Mouse (Mus musculus): Measurements from ENCODE around the gene Tbc1d32. TPM values are rescaled to one million over a fixed set of nuclear protein-coding genes. Genes with fewer than 3 reads are reported as not detected.
A peak's percentile ranks its signal among the peaks of the same experiment; 100 is the strongest.

The Tbc1d32 gene
- polyA plus RNA-seq (2012; rRNA removed) = 0.80 and 1.6 TPM in 2 replicates

DNA sequence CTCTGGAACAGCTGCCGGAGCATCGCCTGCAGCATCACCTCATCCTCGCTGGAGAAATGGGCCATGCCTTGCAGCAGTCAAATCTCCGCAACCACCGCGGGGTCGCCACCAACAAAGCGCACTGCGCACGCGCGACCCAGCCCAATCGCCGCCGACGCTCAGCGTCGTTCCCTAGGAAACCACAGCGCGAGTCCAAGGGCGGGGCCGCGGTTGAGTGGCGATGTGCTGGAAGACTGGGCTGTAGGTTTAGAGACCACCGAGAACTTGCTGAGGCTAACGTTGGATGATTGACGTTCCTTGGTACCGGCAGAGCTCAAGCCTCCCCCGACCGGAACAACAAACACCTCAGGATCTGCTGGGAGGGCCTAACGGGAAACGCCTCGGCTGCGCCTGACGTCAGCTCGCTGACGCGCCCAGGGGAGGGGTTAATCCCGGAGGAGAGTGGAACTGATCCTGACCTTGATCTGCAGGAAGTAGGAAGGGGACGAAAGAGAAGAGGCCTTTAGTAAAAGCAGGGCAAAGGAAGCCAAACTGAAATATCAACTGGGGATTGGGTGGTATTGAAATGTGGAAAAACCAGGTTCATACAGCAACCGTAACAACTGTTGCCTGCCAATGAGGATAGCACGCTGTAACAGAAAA is at the start of gene Tbc1d32:
TSS of gene Tbc1d32 (minus strand) at position 122 of the 642 bp plus-strand sequence.
- DNase-seq = peak; percentile 87
- WGBS = 3% methylated on average over 42 of the region's 42 CpGs
- TF ChIP-seq CTCF (IDR thresholded peaks at IDR 0.05; ENCODE audit: insufficient read depth, low read length) = no peak
- peak; percentile 72; the same call in 1 of the 2 replicates for TF ChIP-seq POLR2A (IDR thresholded peaks at IDR 0.05; ENCODE audit: borderline replicate concordance, extremely low read depth, low read depth, low read length)
- peak within 1 kb of the TSS; percentile 71 for H3K4me3 ChIP-seq (replicated peaks; ENCODE audit: extremely low read depth, low read depth, low read length)
- H3K4me1 ChIP-seq (ENCODE audit: control insufficient read depth, insufficient read depth, low read length) = peaks cover 3% of the 10 kb centered on the region; the same call in 1 of the 2 replicates

DNA sequence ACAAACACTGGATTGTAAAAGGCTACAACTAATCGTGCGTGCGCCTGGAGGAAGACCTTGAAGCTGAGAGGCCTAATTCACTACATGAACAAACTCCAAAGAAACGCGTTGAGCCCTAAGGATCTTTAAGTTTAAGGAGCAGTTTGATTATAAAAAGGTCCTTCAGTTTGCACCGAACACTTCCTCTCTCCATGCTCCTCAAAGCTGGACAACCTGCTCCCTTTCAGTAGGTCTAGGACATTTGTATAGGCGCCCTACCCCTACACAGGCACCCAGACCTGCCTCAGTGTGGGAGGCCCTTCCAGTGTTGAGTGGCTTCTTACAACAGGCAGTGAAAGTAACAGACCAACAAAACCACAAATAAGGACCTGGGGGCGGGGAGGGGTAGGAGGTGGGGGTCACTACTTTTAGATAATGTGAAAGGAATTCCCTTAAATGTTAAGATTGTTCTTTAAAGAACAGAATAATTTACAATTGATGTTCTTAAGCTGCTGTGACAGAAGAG is 666 bp downstream of the Tbc1d32 start:
- Histone ChIP-seq H3K4me1 (ENCODE audit: control insufficient read depth, insufficient read depth, low read length) (peaks cover 3% of the 10 kb centered on the region; the same call in 1 of the 2 replicates), H3K4me3 (replicated peaks; ENCODE audit: extremely low read depth, low read depth, low read length) (no peak overlapping the region)
- whole genome bisulfite sequencing = 75% methylated on average over 8 of the region's 8 CpGs
- no peak for DNase-seq
- TF ChIP-seq CTCF (IDR thresholded peaks at IDR 0.05; ENCODE audit: insufficient read depth, low read length) (no peak), POLR2A (IDR thresholded peaks at IDR 0.05; ENCODE audit: borderline replicate concordance, extremely low read depth, low read depth, low read length) (no peak)

DNA sequence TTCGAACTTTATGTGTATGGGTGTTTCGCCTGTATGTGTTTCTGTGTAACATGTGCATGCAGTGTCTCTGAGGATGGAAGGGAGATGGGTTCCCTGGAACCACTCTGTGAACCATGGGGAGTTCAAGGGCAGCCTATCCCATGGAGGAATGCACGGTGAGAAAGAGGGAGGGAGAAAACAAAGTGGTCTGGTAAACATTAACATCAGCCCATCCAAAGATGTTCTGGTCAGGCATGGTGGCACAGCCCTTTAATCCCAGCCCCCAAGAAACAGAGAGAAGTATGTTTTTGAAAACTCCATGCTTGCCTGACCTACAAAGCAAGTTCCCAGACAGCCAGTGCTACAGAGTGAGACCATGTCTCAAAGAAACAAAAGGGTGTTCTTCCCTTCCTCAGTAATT is 12.7 kb downstream of the Tbc1d32 start:
- 76% methylated on average over 3 of the region's 3 CpGs for WGBS
- Histone ChIP-seq H3K4me1 (ENCODE audit: control insufficient read depth, insufficient read depth, low read length) (no peaks in the 10 kb centered on the region), H3K4me3 (replicated peaks; ENCODE audit: extremely low read depth, low read depth, low read length) (no peak overlapping the region)
- no peak for TF ChIP-seq CTCF (IDR thresholded peaks at IDR 0.05; ENCODE audit: insufficient read depth, low read length)
- TF ChIP-seq POLR2A (IDR thresholded peaks at IDR 0.05; ENCODE audit: borderline replicate concordance, extremely low read depth, low read depth, low read length) = no peak
- no peak for DNase-seq

DNA sequence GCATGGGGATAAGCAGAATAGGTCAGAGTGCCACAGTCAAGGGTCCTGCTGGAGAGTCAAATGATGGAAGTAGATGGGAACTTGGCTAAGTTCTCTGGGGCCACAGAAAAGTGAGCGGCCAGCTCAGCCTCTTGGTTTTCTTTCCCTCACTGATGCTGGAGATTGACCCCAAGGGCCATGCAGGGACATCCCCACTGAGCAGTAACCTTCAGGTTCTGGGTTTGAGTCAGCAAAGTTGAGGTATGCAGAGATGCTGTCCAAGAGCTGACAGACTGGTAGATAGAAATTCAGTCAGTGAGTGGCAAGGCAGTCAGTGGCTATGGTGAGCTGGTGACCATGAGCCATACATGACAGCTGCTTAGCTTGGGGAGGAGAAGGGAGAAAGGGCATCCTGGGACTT is 18.1 kb downstream of the Tbc1d32 start:
- WGBS = 92% methylated on average over 1 of the region's 1 CpGs
- no peaks in the 10 kb centered on the region for H3K4me1 ChIP-seq (ENCODE audit: control insufficient read depth, insufficient read depth, low read length)
- no peak overlapping the region for H3K4me3 ChIP-seq (replicated peaks; ENCODE audit: extremely low read depth, low read depth, low read length)
- no peak for TF ChIP-seq CTCF (IDR thresholded peaks at IDR 0.05; ENCODE audit: insufficient read depth, low read length)
- TF ChIP-seq POLR2A (IDR thresholded peaks at IDR 0.05; ENCODE audit: borderline replicate concordance, extremely low read depth, low read depth, low read length) = no peak
- DNase-seq = no peak

DNA sequence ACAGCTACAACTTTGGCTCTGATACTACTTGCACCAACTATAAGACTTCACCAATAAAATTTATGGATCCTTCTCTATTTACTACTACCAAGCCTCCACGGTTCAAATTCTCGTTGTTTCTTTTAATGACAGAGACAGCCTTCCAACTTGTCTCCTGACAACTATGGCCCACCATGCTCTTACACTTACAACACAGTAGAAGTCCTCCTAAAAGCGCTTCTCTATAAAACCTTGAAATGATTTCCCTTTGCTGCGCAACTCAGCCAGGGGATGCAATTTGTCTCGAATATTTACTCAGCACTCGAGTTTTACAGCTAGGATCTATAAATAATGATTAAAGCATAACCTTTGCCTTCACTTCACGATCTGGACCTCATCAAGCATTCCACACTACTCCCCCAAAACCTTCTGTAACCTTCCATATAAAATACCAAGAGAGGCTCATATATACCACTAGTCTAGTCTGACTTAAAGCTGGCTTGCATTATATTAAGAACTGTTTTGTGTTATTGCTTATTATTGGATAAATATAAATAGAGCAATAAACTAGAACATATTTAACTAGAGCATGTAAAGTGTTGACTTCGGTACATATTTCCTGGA is 21.6 kb downstream of the Tbc1d32 start:
- TF ChIP-seq CTCF (IDR thresholded peaks at IDR 0.05; ENCODE audit: insufficient read depth, low read length) = no peak
- TF ChIP-seq POLR2A (IDR thresholded peaks at IDR 0.05; ENCODE audit: borderline replicate concordance, extremely low read depth, low read depth, low read length) = no peak
- DNase-seq = no peak
- 72% methylated on average over 8 of the region's 8 CpGs for WGBS
- H3K4me1 ChIP-seq (ENCODE audit: control insufficient read depth, insufficient read depth, low read length) = no peaks in the 10 kb centered on the region
- no peak overlapping the region for H3K4me3 ChIP-seq (replicated peaks; ENCODE audit: extremely low read depth, low read depth, low read length)

DNA sequence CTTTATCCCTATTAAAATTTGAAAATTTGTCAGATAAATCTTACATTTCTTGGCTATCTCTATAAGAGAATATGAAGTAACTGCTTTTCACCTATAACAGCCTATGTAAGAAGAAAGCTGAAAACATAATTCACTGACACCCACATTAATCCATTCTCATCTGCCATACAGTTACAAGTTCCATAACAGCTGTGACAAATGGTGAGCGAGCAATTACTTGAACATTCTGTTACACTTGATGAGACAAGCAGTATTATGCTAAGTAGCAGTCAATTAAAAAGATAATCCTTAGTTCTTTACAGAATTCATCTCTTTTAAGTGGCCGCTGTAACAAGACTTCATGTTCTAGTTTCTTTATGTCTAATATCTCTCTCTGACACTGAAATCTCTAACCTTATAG is 24.1 kb downstream of the Tbc1d32 start:
- 88% methylated on average over 2 of the region's 2 CpGs for WGBS
- DNase-seq = no peak
- TF ChIP-seq POLR2A (IDR thresholded peaks at IDR 0.05; ENCODE audit: borderline replicate concordance, extremely low read depth, low read depth, low read length) (no peak), CTCF (IDR thresholded peaks at IDR 0.05; ENCODE audit: insufficient read depth, low read length) (no peak)
- H3K4me1 ChIP-seq (ENCODE audit: control insufficient read depth, insufficient read depth, low read length) = no peaks in the 10 kb centered on the region
- no peak overlapping the region for H3K4me3 ChIP-seq (replicated peaks; ENCODE audit: extremely low read depth, low read depth, low read length)

DNA sequence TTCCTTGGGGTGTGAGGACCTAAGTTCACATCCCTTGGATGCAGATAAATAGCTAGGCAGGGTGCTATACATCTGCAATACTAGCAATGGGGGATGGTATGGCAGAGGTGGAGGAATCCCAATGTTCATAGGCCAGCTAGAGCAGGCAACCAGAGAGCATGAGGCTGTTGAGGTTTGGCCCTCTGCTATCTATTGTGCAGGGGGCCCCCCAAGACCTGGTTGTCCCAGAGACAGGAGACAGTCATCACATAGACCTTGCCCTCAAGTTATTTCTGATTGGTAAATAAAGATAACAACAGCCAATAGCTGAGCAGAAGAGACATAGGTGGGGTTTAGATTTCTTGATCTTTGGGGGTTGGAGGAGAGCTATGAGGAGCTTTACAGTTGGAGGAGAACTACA is 28.6 kb downstream of the Tbc1d32 start:
- TF ChIP-seq CTCF (IDR thresholded peaks at IDR 0.05; ENCODE audit: insufficient read depth, low read length) (no peak), POLR2A (IDR thresholded peaks at IDR 0.05; ENCODE audit: borderline replicate concordance, extremely low read depth, low read depth, low read length) (no peak)
- no peak overlapping the region for H3K4me3 ChIP-seq (replicated peaks; ENCODE audit: extremely low read depth, low read depth, low read length)
- no peak for DNase-seq
- no peaks in the 10 kb centered on the region for H3K4me1 ChIP-seq (ENCODE audit: control insufficient read depth, insufficient read depth, low read length)

DNA sequence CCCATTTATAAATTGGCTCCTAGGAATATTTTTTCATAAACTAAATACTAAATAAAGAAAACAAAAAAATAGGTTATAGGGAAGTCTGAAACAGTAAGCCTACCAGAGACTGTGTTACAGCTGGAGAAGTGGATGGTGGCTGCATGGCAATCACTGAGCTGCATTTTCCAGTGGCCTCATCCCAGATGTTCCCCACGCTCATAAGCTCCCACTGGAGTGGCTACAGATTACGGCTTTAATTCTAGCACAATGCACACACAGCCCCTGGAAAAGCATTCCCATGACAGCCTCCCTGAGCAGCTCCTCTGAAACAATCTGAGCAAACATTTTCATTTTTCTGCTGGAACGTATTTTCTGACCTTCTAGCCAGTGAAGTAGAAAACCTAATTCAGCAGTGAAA is 29.8 kb downstream of the Tbc1d32 start:
- Histone ChIP-seq H3K4me3 (replicated peaks; ENCODE audit: extremely low read depth, low read depth, low read length) (no peak overlapping the region), H3K4me1 (ENCODE audit: control insufficient read depth, insufficient read depth, low read length) (no peaks in the 10 kb centered on the region)
- TF ChIP-seq POLR2A (IDR thresholded peaks at IDR 0.05; ENCODE audit: borderline replicate concordance, extremely low read depth, low read depth, low read length) (no peak), CTCF (IDR thresholded peaks at IDR 0.05; ENCODE audit: insufficient read depth, low read length) (no peak)
- 82% methylated on average over 3 of the region's 3 CpGs for WGBS
- no peak for DNase-seq

DNA sequence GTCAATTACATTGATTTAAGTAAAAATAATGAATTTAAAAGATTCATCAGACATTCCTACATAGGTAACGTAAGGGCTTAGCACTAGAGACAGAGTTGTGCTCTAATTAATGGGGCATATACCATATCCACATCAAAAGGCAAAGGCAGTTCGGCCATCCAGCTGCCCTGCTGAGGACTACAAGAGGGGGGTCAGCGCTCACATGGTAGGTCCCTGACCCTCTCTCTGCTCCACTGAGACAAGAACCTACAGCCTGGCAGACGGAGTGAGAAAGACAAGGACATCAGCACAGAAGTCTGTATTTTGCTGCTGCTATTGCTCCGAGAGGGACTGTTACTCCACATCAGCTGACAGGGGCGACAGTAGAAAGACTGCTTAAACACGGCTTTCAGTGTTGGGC is 34.2 kb downstream of the Tbc1d32 start:
- Histone ChIP-seq H3K4me1 (ENCODE audit: control insufficient read depth, insufficient read depth, low read length) (no peaks in the 10 kb centered on the region), H3K4me3 (replicated peaks; ENCODE audit: extremely low read depth, low read depth, low read length) (no peak overlapping the region)
- 91% methylated on average over 7 of the region's 7 CpGs for WGBS
- TF ChIP-seq POLR2A (IDR thresholded peaks at IDR 0.05; ENCODE audit: borderline replicate concordance, extremely low read depth, low read depth, low read length) = no peak
- TF ChIP-seq CTCF (IDR thresholded peaks at IDR 0.05; ENCODE audit: insufficient read depth, low read length) = no peak
- no peak for DNase-seq

DNA sequence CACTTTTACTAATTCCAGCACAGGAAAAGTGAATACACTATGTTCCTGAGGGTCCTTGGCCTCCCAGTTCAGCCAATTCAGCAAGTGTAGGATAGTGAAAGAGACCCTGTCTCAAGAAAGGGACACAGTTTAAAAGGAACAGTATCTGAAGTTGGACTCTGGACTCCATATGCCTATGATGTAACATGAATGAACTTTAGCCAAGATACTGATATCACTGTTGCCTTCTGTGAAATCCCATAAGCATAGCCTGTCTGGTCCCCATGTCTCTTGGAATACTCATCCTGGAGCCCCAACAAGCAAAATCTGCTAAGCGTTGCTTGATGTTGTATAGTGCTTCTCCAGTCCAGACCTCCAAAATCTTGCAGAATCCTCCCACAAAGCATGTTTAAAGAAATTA is 46.8 kb downstream of the Tbc1d32 start:
- no peak overlapping the region for H3K4me3 ChIP-seq (replicated peaks; ENCODE audit: extremely low read depth, low read depth, low read length)
- no peak for DNase-seq
- TF ChIP-seq CTCF (IDR thresholded peaks at IDR 0.05; ENCODE audit: insufficient read depth, low read length) = no peak
- WGBS = 94% methylated on average over 1 of the region's 1 CpGs
- no peaks in the 10 kb centered on the region for H3K4me1 ChIP-seq (ENCODE audit: control insufficient read depth, insufficient read depth, low read length)
